Mouse (Mus musculus) spleen, adult 2 months (tissue): ENCODE results near the gene Rrm2. TPM values are rescaled to one million over a fixed set of nuclear protein-coding genes. Genes with fewer than 3 reads are reported as not detected.
"Not testable (repeated sequence)": the region's sequence is repeated elsewhere in the genome, so short reads cannot be mapped to it uniquely, and the experiment has no call there.

ENCODE experiments used
- DNase-seq, 2 experiments: peaks; one replicate each; pipeline versions ENCODE4 v3.0.0 to v3.0.0-alpha.2; 2012 to 2021; ENCODE audit warnings: low spot score in 2 of 2, low read depth in 1 of 2
- H3K27ac ChIP-seq: fragments of 200-500 bp; 2 replicates; pipeline ENCODE4 v1.5.1; 2012; ENCODE audit warnings: low read length, inconsistent platforms; ENCODE audit not compliant: insufficient read depth
- H3K27me3 ChIP-seq: fragments of 200-500 bp; 2 replicates; pipeline ENCODE4 v1.6.1; 2012; ENCODE audit warnings: mild to moderate bottlenecking, moderate library complexity, low read length, inconsistent platforms; ENCODE audit not compliant: control insufficient read depth, insufficient read depth
- H3K36me3 ChIP-seq: fragments of 200-500 bp; 2 replicates; pipeline ENCODE4 v1.6.1; 2012; ENCODE audit warnings: mild to moderate bottlenecking, low read length, inconsistent platforms; ENCODE audit not compliant: control insufficient read depth, insufficient read depth
- H3K4me1 ChIP-seq: fragments of 200-500 bp; 2 replicates; pipeline ENCODE4 v1.6.1; 2011; ENCODE audit warnings: inconsistent platforms; ENCODE audit not compliant: control insufficient read depth, insufficient read depth, insufficient read length
- H3K4me3 ChIP-seq: fragments of 200-500 bp; 2 replicates; pipeline ENCODE4 v1.5.1; 2011; ENCODE audit warnings: mild to moderate bottlenecking, inconsistent platforms; ENCODE audit not compliant: insufficient read depth, insufficient read length; ENCODE audit errors: extremely low read depth
- CTCF ChIP-seq: fragments of 200-500 bp; IDR thresholded peaks from 2 replicates; pipeline ENCODE4 v1.5.1; 2011; ENCODE audit warnings: mild to moderate bottlenecking, inconsistent platforms; ENCODE audit not compliant: insufficient read depth, insufficient read length, insufficient replicate concordance; ENCODE audit errors: extremely low read depth
- POLR2A ChIP-seq: fragments of 200-500 bp; IDR thresholded peaks from 2 replicates; pipeline ENCODE4 v1.6.1; 2011; ENCODE audit warnings: low read depth, low read length, inconsistent platforms
- WGBS: fragments of 180-500 bp; shearing (Covaris S2); methylation state at CpG from one replicate; pipeline ENCODE4 v1.1.7; 2018; 5-methylcytosine and 5-hydroxymethylcytosine counted together
- polyA plus RNA-seq: library from polyadenylated mRNA; depleted of rRNA; stranded (reverse); fragments of >200 nt; gene quantifications from 2 replicates; pipeline ENCODE4 v1.2.3, GENCODE M21; 2012

Gene Rrm2
- polyA plus RNA-seq, 1 experiment: 12.7 TPM

DNA sequence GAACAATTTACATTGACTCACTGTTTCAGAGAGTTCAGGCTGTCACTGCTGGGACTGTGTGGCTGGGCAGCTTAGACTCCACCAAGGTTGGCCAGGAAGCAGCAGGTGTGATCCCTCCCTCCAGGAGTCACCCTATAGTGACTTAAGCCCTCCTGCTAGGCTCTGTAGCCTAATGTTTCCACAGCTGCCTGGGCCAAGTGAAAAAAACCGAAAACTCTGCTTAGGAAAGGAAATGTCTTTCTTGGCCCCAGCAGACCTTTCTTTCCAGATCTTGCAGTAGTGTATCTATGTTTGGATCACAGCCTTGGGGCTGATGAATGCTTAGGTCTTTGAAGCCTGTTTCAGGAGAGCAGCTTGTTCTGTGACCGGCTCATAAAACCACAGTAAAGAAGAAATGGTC lies 15.4 kb downstream of the Rrm2 start:
- 18% methylated on average over 2 of the region's 2 CpGs for WGBS
- no peak for TF ChIP-seq POLR2A
- TF ChIP-seq CTCF: no peak

DNA sequence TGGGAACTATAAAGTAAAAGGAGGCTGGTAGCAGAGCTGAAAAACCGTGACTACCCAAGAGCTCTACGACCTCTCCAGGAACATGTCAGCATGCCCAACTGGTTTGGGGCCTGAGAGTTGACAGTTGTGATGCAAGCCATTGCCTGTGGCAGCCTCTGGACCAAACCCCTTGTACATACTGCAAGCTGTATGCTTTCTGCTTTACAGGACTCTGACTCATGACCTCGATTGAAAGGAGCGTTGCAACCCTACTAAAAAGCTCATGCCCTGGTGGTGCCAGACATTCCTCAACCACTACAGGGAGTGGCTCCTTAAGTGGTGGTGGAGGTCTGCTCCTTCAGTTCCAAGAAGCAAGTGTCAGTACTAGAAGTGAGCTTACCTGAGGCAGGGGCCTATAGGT lies 15.8 kb downstream of the Rrm2 start:
- H3K4me3 ChIP-seq: no peak overlapping the region
- H3K4me1 ChIP-seq: no peaks in the 10 kb centered on the region
- H3K27ac ChIP-seq: no peak overlapping the region
- H3K27me3 ChIP-seq: no peaks in the 10 kb centered on the region
- TF ChIP-seq CTCF (no peak), POLR2A (no peak)
- no peaks in the 10 kb centered on the region for H3K36me3 ChIP-seq
- 39% methylated on average over 4 of the region's 4 CpGs for WGBS
- DNase-seq: no peak

More for the DNA sequence above, 15.4 kb downstream of the Rrm2 start:
- Histone ChIP-seq H3K36me3 (no peaks in the 10 kb centered on the region), H3K4me3 (no peak overlapping the region), H3K4me1 (no peaks in the 10 kb centered on the region), H3K27me3 (no peaks in the 10 kb centered on the region), H3K27ac (no peak overlapping the region)
- DNase-seq: no peak

DNA sequence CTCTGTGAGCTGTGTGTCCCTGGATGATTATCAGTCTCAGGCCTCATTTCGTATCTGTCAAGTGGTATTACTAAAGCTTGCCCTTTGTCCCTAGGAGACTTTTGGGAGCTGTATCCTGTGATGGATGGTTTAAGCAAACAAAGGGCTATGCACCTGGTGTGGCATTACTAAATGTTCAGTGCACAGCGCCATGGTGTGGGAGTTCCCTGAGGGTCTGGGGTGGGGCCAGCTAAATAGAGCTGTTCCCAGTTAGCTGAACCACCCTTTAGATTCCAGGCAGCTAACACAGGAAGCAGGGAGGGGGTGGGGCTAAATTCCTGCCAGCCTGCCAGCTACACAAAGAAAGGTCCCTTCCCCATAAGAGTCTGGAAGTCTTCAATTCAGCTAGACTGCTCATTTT lies 16.3 kb downstream of the Rrm2 start:
- no peaks in the 10 kb centered on the region for H3K4me1 ChIP-seq
- DNase-seq: no peak
- TF ChIP-seq CTCF (no peak), POLR2A (no peak)
- no peaks in the 10 kb centered on the region for H3K27me3 ChIP-seq
- H3K4me3 ChIP-seq: no peak overlapping the region
- WGBS: 68% methylated on average over 2 of the region's 2 CpGs
- no peaks in the 10 kb centered on the region for H3K36me3 ChIP-seq
- H3K27ac ChIP-seq: no peak overlapping the region

DNA sequence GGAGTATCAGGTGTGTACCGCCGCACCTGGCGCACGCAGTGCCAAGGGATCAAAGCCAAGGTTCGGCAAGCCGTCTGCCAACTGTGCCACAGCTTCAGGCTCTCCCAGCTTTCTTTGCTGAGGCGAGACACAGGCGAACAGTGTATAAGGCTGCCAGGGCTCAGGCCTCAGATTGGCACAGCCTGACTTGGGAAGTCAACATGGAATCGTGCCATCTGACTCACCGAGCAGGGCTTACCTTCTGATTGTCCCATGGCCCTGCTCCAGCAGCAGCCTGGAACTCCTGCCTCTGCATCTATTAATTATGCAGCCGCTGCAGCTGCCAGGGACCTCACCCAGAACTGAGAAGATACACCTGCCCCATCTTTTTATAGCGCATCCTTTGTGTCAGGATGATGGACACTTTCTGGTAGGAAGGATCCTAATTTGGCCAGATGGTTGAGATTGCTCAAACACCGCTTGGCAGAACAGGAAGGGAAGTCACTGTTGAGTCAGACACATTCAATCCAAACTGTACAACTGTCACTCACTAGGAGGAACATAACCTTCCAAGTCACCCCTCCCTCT lies 26.9 kb downstream of the Rrm2 start:
- no peak for DNase-seq
- TF ChIP-seq CTCF (no peak), POLR2A (no peak)
- no peak overlapping the region for H3K4me3 ChIP-seq

DNA sequence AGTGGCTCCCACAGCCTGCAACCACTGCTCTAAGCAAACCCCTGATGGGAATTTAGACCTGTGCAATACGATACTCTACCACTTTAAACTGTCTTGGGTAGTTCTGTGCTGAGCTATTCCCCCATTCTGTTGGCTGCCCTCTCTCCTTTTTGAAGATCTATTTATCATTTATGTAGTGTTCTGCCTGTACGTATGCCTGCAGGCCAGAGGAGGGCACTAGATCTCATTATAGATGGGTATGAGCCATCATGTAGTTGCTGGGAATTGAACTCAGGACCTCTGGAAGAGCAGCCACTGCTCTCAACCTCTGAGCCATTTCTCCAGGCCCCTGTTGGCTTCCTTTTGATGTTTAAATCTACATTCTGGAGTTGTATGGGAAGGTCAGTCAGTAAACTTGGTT lies 28.9 kb downstream of the Rrm2 start:
- Histone ChIP-seq H3K4me1 (no peaks in the 10 kb centered on the region), H3K36me3 (no peaks in the 10 kb centered on the region), H3K4me3 (no peak overlapping the region), H3K27me3 (no peaks in the 10 kb centered on the region), H3K27ac (no peak overlapping the region)
- no peak for DNase-seq
- TF ChIP-seq CTCF (no peak), POLR2A (no peak)
- 85% methylated on average over 2 of the region's 2 CpGs for WGBS

More for the DNA sequence above, 26.9 kb downstream of the Rrm2 start:
- Histone ChIP-seq H3K27ac (no peak overlapping the region), H3K4me1 (no peaks in the 10 kb centered on the region), H3K36me3 (no peaks in the 10 kb centered on the region), H3K27me3 (no peaks in the 10 kb centered on the region)
- WGBS: 80% methylated on average over 13 of the region's 13 CpGs

DNA sequence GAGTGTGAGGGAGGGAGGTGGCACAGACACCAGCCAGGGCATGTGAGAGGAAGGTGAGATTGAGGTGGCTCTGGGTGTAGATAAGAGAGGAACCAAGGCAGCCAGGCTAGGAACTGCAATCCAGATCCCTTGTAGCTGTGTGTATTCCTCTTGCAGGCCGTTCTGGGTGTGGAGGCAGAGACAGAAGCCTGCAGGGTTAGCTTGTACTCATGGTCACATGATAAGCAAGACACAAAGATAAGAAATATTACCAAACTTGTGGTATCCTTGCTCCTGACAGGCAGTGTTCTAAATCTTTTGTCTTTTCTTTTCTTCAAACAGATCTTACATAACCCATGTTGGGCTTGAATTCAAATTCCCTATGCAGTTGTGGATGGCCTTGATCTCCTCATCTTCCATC lies 31.9 kb downstream of the Rrm2 start:
- Histone ChIP-seq H3K27ac (no peak overlapping the region), H3K4me1 (no peaks in the 10 kb centered on the region), H3K36me3 (no peaks in the 10 kb centered on the region), H3K4me3 (no peak overlapping the region), H3K27me3 (no peaks in the 10 kb centered on the region)
- WGBS: 70% methylated on average over 1 of the region's 1 CpGs
- no peak for DNase-seq
- TF ChIP-seq CTCF (no peak), POLR2A (no peak)

DNA sequence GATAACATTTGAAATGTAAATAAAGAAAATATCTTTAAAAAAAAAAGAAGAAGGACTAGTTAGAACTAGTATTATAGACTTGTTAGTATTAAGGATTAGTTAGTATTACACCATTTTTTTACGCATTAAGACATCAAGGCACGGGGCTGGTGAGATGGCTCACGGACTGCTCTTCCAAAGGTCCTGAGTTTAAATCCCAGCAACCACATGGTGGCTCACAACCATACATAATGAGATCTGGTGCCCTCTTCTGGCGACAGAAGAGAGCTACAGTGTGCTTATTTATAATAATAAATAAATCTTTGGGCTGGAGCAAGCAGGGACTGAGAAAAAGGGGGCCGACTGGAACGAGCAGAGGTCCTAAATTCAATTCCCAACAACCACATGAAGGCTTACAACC lies 33.5 kb downstream of the Rrm2 start:
- H3K27me3 ChIP-seq, DNase-seq, H3K4me3 ChIP-seq, H3K4me1 ChIP-seq, H3K27ac ChIP-seq, H3K36me3 ChIP-seq: not testable (repeated sequence)
- WGBS: 71% methylated on average over 6 of the region's 6 CpGs

DNA sequence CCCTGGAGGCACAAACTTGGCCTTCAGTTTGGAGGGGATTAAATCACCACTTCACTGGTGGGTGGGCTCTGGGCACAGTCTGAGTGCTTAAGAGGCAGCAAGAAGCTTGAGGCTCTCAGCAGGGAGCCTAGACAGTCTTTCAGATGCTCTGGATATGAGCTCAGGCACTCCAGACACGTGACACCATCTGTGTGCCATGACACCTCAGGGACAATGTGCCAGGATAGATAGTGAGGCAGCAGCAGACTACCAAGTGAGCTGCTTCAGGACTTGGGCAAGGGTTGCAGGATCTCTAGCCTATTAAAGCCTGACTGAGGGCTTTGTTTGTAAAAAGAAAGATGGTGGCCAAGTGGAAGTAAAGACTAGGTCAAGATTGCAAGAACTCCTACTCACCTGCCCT lies 36.3 kb downstream of the Rrm2 start:
- DNase-seq: no peak
- H3K27ac ChIP-seq: no peak overlapping the region
- TF ChIP-seq POLR2A: no peak
- TF ChIP-seq CTCF: no peak
- H3K4me1 ChIP-seq: no peaks in the 10 kb centered on the region
- H3K36me3 ChIP-seq: no peaks in the 10 kb centered on the region
- H3K27me3 ChIP-seq: no peaks in the 10 kb centered on the region
- no peak overlapping the region for H3K4me3 ChIP-seq
- WGBS: 68% methylated on average over 1 of the region's 1 CpGs
